Mouse (Mus musculus): ENCODE data around the gene Zfp60. TPM values are rescaled to one million over a fixed set of nuclear protein-coding genes. Genes with fewer than 3 reads are reported as not detected.

Gene Zfp60
- polyA plus RNA-seq (2015; fragmentation: Nextera tagmentation; extraction: Ambion mirVana) = 8.7 and 10.3 TPM in 2 replicates

DNA sequence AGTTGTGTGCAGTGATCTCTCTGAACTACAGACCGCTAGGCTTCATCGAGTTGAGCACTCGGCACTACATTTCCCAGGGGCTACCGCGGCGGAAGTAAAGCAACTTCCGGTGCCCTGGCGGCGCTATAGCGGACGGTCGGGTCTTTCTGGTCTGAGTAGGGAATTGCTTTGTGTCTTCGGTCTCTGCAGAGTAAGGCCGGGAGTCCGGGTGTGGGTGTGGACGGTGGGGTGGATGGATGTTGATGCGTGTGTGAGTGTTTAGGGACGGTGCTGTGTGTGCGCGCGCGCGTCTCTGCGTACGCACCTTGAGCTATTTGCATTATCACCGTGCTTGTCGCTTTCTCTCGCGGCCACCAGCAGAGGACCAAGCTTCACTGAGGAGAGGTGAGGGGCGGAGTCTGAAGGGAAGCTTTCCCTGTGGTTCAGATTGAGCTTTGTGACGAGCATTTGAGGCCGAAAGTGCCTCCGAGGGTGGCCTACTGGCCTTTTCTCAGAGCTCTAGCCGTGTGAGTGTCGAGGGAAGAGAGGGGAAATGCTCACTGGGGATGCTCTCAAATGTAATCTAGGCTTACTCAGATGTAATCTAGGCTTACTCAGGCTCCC lies at the start of gene Zfp60:
Gene Zfp60 (plus strand): TSS at position 109 of the 603 bp plus-strand sequence.

DNA sequence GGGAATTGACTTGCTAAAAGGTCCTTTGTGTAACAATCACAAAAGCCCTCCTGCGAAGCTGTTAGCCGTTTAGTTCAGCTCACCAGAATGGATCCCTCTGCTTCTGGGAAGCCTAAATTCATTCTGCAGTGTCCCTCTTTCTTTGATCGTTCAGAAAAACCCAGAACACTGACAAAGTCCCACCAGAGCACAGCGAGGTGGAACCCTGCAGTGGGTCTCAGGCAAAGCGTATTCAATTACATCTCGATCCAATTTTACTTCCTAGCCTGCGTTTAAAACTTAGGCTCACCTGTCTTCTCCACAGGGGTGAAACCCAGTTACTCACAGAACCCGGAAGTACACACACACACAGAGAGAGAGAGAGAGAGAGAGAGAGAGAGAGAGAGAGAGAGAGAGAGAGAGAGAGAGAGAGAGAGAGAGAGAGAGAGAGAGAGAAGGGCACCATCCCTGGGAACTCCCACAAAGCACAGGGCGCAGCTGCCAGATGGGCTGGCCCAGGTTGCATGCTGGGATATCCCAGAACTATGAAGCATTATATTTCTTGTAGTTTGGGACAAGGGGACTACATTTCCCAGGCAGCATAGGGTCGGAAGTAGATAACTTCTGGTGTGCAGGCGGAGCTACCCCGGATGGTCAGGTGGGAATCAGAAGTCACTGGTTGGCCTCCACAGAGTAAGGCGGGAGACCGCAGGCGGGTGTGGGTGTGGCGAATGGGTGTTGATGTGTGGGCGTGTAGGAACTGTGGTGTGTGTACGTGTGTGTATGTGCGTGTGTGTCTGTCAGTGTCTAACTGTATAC lies 42.2 kb upstream of the Zfp60 start, which contains the start of gene Zfp607b:
Gene Zfp607b (plus strand): TSS at position 526 of the 798 bp plus-strand sequence.

Other genes with a start within 250 kb of the Zfp60 start
- gene Sertad1, start 244.5 kb upstream of the Zfp60 start, polyA plus RNA-seq (2015; fragmentation: Nextera tagmentation; extraction: Ambion mirVana) = 27.1 and 31.3 TPM in 2 replicates
- gene Prx, start 232.1 kb upstream of the Zfp60 start, polyA plus RNA-seq (2015; fragmentation: Nextera tagmentation; extraction: Ambion mirVana) = 9.2 and 10.2 TPM in 2 replicates
- gene Hipk4, start 208.1 kb upstream of the Zfp60 start, polyA plus RNA-seq (2015; fragmentation: Nextera tagmentation; extraction: Ambion mirVana) = 1.0 and 1.1 TPM in 2 replicates
- 54.0 and 62.4 TPM in 2 replicates for gene Pld3, start 178.2 kb upstream of the Zfp60 start, polyA plus RNA-seq (2015; fragmentation: Nextera tagmentation; extraction: Ambion mirVana)
- gene 2310022A10Rik, start 178.2 kb upstream of the Zfp60 start, polyA plus RNA-seq (2015; fragmentation: Nextera tagmentation; extraction: Ambion mirVana) = 96.5 and 111 TPM in 2 replicates
- gene Akt2, start 139.8 kb upstream of the Zfp60 start, polyA plus RNA-seq (2015; fragmentation: Nextera tagmentation; extraction: Ambion mirVana) = 116 and 131 TPM in 2 replicates
- gene Ttc9b, start 77.5 kb upstream of the Zfp60 start, polyA plus RNA-seq (2015; fragmentation: Nextera tagmentation; extraction: Ambion mirVana) = 0.07 TPM in 1 of 2 replicates, not detected in the other
- 2.8 and 5.1 TPM in 2 replicates for gene Map3k10, start 56.8 kb upstream of the Zfp60 start, polyA plus RNA-seq (2015; fragmentation: Nextera tagmentation; extraction: Ambion mirVana)
- gene Zfp607b, start 42.0 kb upstream of the Zfp60 start, polyA plus RNA-seq (2015; fragmentation: Nextera tagmentation; extraction: Ambion mirVana) = 2.4 and 2.8 TPM in 2 replicates
- 0.87 and 0.96 TPM in 2 replicates for gene Zfp626, start 75.8 kb downstream of the Zfp60 start, polyA plus RNA-seq (2015; fragmentation: Nextera tagmentation; extraction: Ambion mirVana)
- 2.7 and 2.9 TPM in 2 replicates for gene Zfp59, start 107.2 kb downstream of the Zfp60 start, polyA plus RNA-seq (2015; fragmentation: Nextera tagmentation; extraction: Ambion mirVana)
- gene Zfp607a, start 126.1 kb downstream of the Zfp60 start, polyA plus RNA-seq (2015; fragmentation: Nextera tagmentation; extraction: Ambion mirVana) = 1.8 TPM in 2 replicates
- 3.1 and 3.4 TPM in 2 replicates for gene Zfp974, start 198.1 kb downstream of the Zfp60 start, polyA plus RNA-seq (2015; fragmentation: Nextera tagmentation; extraction: Ambion mirVana)
- gene Zfp780b, start 247.8 kb downstream of the Zfp60 start, polyA plus RNA-seq (2015; fragmentation: Nextera tagmentation; extraction: Ambion mirVana) = 7.2 and 7.6 TPM in 2 replicates